Mouse (Mus musculus): ENCODE measurements around the gene Bcl9l. TPM values are rescaled to one million over a fixed set of nuclear protein-coding genes. Genes with fewer than 3 reads are reported as not detected.

The Bcl9l gene
- polyA plus RNA-seq, 1 experiment: 61.6 TPM

- no peak overlapping the region for H3K4me3 ChIP-seq (ENCODE audit: insufficient read depth, low read length)
- peak overlapping the region; percentile 96 for H3K27ac ChIP-seq (ENCODE audit: insufficient read depth, low read length)
- TF ChIP-seq POLR2A (IDR thresholded peaks at IDR 0.05; ENCODE audit: low read depth, low read length) (no peak), CTCF (IDR thresholded peaks at IDR 0.05; ENCODE audit: borderline replicate concordance, insufficient read depth, low read length) (no peak)
- peaks cover 21% of the 10 kb centered on the region for H3K4me1 ChIP-seq (ENCODE audit: control insufficient read depth, insufficient read depth, low read length)
Measured at GRCm38 (mm10) chr9:44488855-44489381, 6.3 kb downstream of the Bcl9l start.

- H3K27ac ChIP-seq (ENCODE audit: insufficient read depth, low read length): peak overlapping the region; percentile 50
- H3K4me1 ChIP-seq (ENCODE audit: control insufficient read depth, insufficient read depth, low read length): peaks cover 28% of the 10 kb centered on the region
- H3K4me3 ChIP-seq (ENCODE audit: insufficient read depth, low read length): 0 out of 2 replicates have a peak overlapping the region, but pooled peaks have one; percentile 0
- TF ChIP-seq CTCF (IDR thresholded peaks at IDR 0.05; ENCODE audit: borderline replicate concordance, insufficient read depth, low read length): no peak
Measured at GRCm38 (mm10) chr9:44489651-44490085, 7.0 kb downstream of the Bcl9l start.

DNA sequence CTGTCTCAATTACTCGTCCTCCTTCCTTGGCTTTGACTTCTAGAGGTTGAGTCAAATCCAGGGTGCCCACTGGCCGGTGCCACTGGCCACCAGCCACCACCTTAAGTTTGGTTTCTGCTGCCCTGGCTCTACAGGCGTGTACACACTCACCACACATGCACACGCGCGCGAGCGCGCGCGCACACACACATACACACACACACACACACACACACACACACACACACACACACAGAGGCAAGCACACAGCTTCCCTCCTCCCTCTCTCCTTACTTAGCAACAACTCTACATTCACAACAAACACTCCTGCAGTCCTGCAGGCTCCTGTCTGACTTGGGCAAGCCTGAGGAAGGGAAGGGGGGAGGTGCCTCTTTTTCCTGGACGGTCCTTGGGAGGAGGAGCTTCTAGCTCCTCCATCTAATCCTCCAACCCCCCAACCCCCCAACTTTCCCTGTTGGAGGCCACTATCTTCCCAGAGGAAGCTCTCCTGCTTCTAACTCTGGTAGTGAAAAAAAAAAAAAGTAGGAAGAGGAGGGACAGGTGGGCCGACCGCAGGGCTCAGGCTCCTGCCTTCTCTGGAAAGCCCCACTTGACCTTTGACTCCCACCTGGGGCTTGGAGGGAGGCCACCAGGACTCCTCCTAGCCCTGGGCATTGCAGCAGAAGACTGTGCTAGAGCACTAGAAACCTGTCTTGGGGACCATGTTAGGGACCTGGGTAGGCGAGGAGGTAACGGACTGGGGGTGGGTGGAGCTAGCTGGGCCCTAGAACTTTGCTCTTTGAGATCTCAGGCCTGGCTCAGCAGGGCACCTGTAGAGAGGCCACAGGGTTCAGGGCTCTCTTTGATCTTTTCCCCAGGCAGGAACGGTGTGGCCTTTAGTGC, 7.7 kb downstream of the Bcl9l start:
- Histone ChIP-seq H3K4me3 (ENCODE audit: insufficient read depth, low read length) (no peak overlapping the region), H3K27ac (ENCODE audit: insufficient read depth, low read length) (peak overlapping the region; percentile 50), H3K4me1 (ENCODE audit: control insufficient read depth, insufficient read depth, low read length) (peaks cover 28% of the 10 kb centered on the region)
- TF ChIP-seq CTCF (IDR thresholded peaks at IDR 0.05; ENCODE audit: borderline replicate concordance, insufficient read depth, low read length) (no peak), POLR2A (IDR thresholded peaks at IDR 0.05; ENCODE audit: low read depth, low read length) (no peak)

DNA sequence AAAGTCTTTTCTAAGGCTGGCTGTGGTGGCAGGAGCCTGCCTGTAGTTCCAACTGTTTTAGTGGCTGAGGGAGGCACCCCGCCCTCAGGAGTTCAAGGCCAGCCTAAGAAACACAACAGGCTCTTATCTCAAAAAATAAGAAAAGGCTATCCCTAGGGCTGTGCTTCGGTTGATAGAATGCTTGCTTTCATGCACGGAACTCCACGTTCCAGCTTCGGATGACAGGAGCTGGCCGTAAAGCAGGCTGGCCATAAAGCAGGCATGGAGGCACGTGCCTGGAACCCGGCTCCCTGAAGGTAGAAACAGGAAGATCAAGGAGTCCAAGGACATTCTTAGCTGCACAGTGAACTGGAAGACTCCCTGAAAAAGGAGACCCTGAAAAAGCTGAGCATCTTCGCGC, 8.7 kb downstream of the Bcl9l start:
- Histone ChIP-seq H3K27ac (ENCODE audit: insufficient read depth, low read length) (no peak overlapping the region), H3K4me3 (ENCODE audit: insufficient read depth, low read length) (no peak overlapping the region), H3K4me1 (ENCODE audit: control insufficient read depth, insufficient read depth, low read length) (peaks cover 26% of the 10 kb centered on the region)
- TF ChIP-seq POLR2A (IDR thresholded peaks at IDR 0.05; ENCODE audit: low read depth, low read length) (no peak), CTCF (IDR thresholded peaks at IDR 0.05; ENCODE audit: borderline replicate concordance, insufficient read depth, low read length) (no peak)

GRCm38 (mm10) chr9:44492631-44493461, 10.2 kb downstream of the Bcl9l start:
- Histone ChIP-seq H3K4me3 (ENCODE audit: insufficient read depth, low read length) (no peak overlapping the region), H3K27ac (ENCODE audit: insufficient read depth, low read length) (no peak overlapping the region), H3K4me1 (ENCODE audit: control insufficient read depth, insufficient read depth, low read length) (peaks cover 35% of the 10 kb centered on the region)
- TF ChIP-seq CTCF (IDR thresholded peaks at IDR 0.05; ENCODE audit: borderline replicate concordance, insufficient read depth, low read length) (no peak), POLR2A (IDR thresholded peaks at IDR 0.05; ENCODE audit: low read depth, low read length) (no peak)

GRCm38 (mm10) chr9:44494261-44494862, 11.7 kb downstream of the Bcl9l start:
- no peak for TF ChIP-seq CTCF (IDR thresholded peaks at IDR 0.05; ENCODE audit: borderline replicate concordance, insufficient read depth, low read length)
- peaks cover 29% of the 10 kb centered on the region for H3K4me1 ChIP-seq (ENCODE audit: control insufficient read depth, insufficient read depth, low read length)
- no peak overlapping the region for H3K4me3 ChIP-seq (ENCODE audit: insufficient read depth, low read length)
- H3K27ac ChIP-seq (ENCODE audit: insufficient read depth, low read length): peak overlapping the region; percentile 24

GRCm38 (mm10) chr9:44494863-44495809, 12.5 kb downstream of the Bcl9l start:
- Histone ChIP-seq H3K27ac (ENCODE audit: insufficient read depth, low read length) (peak overlapping the region; percentile 24), H3K4me1 (ENCODE audit: control insufficient read depth, insufficient read depth, low read length) (peaks cover 25% of the 10 kb centered on the region), H3K4me3 (ENCODE audit: insufficient read depth, low read length) (no peak overlapping the region)
- TF ChIP-seq CTCF (IDR thresholded peaks at IDR 0.05; ENCODE audit: borderline replicate concordance, insufficient read depth, low read length) (no peak), POLR2A (IDR thresholded peaks at IDR 0.05; ENCODE audit: low read depth, low read length) (no peak)

GRCm38 (mm10) chr9:44495810-44496344, 13.3 kb downstream of the Bcl9l start:
- Histone ChIP-seq H3K4me1 (ENCODE audit: control insufficient read depth, insufficient read depth, low read length) (peaks cover 32% of the 10 kb centered on the region), H3K27ac (ENCODE audit: insufficient read depth, low read length) (no peak overlapping the region), H3K4me3 (ENCODE audit: insufficient read depth, low read length) (no peak overlapping the region)
- TF ChIP-seq CTCF (IDR thresholded peaks at IDR 0.05; ENCODE audit: borderline replicate concordance, insufficient read depth, low read length): no peak
- no peak for TF ChIP-seq POLR2A (IDR thresholded peaks at IDR 0.05; ENCODE audit: low read depth, low read length)
